Mouse (Mus musculus) frontal cortex, postnatal 14 days (tissue): ENCODE measurements around the gene Exog.

Experiments
- DNase-seq, 2 experiments: peaks; one replicate each; pipeline ENCODE4 v3.0.0; 2022; ENCODE audit warnings: low spot score in 2 of 2

Exog gene

DNA sequence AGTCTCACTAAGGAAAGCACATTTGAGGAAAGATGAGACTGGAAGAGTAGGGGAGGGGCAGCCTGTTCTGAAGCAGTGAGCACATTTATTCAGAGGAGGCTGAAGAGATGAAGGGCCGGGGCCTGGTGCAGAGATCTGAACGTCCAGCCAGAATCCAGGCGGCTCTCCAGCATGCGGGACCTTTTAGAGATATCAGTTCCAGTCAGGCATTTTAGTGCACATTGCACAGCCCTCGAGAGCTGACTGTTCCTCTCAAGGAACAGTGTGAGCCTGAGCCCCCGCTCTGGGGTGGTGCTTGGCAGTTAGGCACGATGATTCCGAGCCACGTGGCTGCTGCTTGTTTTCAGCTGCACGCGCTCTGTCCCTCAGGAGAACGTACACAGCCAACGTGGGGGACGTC is 12.4 kb downstream of the Exog start:
- no peak for DNase-seq

DNA sequence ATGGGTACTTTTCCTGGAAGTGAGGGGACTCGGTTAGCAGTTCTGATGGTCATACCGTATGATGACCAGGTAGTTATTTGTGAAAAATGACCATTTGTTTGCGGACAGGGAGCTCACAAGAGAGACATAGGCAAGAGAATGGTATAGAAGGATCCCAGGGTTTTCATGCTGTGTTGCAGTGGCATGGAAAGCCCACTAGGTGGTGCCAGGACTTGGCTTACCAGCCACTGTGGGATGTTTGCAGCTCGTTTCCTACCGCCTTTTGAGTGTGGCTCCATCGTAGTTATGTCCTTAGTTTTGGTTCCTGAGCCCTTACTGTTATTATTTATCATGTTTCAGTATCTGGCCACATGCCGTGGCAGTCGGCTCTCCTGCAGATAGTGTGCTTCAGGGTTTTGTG is 15.7 kb downstream of the Exog start:
- DNase-seq = peak; percentile 41 to 81

DNA sequence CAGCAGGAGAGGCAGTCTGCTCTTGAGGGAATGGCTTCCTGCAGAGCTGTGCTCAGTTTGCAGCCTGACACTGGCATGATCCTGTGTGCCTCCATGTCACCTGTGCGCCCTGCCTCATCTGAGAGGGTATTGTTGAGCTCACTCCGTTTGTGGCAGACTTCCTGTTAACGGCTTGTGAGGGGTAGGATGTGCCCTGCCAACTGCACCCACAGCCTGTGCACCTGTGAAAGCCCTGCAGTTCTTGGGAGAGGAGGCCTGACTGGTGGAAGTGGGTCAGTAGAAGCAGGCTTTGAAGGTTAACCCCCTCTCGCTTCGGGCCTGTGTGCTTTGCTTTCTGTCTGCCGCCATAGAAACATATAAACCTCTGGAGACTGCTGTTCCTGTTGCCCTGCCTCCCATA is 20.3 kb downstream of the Exog start:
- DNase-seq = no peak

DNA sequence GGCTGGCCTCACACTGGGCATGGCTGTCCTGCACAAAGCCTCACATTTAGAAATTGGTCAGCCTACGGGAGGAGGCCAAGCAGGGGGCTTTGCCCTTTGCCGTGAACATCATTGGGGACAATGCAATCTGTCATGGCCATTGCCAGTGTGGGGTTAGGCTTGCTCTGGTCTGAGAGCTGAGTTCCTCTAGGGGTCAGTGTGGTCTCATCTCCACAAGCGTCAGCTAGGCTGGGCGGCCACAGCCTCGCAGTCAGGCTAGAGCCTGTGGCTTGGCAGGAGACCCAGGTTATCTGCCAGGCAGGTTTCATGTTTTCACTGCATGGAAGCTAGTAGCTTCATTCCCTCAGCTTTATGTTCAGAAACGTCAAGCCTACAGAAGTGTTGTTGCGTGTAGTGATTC is 20.9 kb downstream of the Exog start:
- peak in 1 of 2 experiments; percentile 19 for DNase-seq

DNA sequence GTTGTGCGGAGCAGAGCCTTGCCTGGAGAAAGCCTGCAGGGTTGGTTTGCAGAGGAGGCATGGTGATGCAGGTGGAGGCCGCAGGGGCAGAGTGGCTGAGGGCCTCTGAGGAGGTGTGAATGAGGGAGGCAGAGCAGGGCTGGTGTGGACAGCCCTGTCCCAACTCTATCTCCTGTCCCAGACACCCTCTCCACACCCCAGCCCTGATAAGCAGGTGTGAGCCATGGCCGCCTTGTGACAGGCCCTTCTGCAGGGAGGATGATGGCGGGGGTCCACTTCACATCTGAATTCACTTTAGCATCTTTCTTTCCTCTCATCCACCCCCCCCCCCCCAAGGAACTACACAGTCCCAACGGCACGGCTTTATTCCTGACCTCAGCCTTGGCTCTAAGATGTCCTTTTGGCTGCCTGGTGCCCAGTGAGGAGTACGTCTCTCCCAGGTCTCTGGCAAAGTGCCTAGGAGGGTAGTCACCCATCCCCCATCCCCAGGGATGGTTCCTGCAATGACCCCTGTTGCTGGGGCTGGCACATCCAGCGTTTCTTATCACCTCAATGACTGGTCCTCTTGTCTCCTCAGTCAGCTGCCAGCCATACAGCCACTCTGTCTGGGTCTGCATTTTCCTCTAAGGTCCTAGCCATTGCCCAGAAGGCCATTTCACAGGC is 25.1 kb downstream of the Exog start:
- DNase-seq = no peak

DNA sequence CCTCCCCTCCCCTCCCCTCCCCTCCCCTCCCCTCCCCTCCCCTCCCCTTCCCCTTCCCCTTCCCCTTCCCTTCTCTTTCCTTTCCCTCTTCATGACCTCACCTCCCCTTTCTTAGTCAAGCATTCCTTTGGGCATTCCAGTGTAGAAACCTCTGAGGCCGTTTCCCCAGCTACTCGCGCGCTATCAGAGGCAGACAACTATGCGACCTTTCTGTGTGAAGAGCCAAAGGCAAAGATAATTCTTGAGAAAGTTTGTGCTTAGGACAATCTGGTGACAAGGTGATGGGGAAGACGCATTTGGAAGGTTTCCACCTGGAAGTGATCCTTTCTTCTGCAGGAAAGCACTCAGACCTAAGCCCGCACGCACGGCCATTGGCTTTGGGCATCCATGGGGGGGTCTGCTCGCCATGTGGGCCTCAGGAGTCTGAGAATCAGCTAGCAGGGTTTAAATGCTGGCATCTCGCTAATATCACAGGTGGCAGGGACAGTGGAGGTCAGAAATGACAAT is 27.7 kb downstream of the Exog start:
- no peak for DNase-seq

DNA sequence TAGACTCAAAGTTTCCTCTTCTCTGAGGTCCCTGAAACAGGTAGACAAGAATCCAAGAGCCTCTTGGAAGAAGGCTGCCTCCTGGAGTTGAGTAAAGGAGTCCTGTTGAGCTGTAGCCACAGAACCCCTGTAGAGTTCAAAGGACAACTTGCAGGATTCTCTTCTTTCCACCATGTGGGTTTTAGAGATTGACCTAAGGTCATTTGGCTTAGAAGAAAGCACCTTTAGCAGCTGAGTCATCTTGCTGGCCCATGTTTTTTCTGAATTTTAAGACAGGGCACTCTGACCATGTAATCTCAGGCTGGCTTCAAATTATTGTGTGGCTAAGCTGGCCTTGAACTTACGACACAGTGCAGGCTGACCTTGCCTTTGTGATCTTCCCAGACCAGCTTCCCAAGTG is 28.3 kb downstream of the Exog start:
- no peak for DNase-seq

DNA sequence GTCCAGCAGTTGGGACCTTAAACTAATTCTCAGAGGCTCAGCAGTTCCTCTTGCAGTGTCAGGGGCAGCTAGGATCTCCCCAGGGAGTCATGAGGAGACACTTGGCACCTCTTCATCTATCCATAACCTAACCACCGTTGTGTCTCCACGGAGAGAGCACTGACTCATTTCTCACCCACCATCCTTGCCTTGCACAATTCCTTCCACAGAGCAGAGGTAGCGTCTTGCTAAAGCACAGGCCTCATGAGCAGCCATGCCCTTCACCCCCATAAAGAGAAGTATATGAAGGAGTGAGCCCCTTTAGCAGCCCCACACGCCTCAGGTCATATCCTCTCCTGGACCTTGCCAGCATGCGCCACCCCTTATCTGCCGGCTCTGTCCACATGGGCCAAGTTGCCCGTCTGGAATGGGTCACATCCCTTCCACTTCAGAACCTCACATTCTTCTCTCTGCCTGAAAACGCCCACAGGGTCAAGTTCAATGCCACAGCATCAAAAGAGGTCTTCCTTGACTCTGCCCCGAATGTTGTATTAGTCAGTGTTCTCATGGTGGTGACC is 28.9 kb downstream of the Exog start:
- DNase-seq = no peak

DNA sequence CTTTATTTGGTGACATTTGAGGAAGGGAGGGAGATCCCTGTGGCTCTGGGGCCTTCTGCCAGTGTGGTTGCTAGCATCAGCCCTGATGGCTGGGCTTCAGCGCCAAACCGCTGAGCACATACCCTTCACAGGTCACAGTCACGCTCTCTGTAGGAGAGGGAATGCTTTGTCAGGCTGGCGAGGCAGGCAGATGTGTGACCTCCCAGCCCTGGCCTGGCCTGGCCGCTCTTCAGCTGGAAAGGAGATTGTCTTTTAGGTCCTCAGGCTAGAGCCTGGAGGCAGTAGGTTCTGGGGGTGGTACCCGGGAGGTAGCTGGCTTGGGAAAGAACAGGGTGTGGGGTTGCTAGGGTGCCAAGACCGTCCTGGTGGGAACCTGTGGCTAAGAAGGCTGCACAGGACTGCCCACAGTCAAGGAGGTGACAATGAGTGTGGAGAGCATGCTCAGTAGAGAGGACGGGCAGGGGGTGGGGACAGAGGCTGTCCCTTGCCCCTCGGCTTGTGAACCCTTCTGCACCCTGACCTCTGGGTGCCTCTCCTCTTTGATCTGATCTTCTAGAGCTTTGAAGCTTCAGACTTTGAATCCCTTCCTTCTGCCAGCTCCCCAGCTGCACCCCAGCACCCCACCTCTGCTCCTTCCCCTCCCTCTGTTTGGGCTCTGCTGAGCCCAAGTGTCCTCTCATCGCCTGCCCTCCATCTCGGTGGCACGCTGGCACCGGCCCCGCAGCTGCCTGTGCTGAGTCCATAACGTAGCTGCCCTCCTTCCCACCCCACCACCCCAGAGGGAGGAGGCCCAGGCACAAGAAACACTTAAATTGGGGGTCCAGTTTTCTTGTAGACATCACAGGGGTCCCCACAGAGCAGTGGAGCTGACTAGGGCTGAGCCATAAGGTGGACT is 30.2 kb downstream of the Exog start:
- DNase-seq = no peak

DNA sequence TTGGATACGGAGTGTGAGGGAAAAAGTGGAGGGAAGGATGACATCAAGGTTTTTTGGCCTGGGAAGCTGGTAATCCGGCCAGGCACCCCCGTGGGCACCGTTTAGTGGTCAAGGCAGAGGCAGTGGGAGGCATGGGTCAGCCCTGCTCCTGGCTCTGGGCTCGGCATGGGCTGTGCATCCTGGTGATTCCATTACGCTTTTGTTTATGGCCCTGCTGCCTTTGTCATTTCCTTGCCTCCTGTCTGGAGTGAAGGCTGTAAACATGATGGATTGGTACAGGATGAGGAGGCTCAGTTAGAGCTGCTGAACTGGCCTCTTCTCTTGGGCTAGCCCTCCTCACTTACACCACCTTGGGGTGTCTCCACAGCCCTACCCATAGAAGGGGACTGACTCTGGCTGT is 33.0 kb downstream of the Exog start:
- DNase-seq = no peak

DNA sequence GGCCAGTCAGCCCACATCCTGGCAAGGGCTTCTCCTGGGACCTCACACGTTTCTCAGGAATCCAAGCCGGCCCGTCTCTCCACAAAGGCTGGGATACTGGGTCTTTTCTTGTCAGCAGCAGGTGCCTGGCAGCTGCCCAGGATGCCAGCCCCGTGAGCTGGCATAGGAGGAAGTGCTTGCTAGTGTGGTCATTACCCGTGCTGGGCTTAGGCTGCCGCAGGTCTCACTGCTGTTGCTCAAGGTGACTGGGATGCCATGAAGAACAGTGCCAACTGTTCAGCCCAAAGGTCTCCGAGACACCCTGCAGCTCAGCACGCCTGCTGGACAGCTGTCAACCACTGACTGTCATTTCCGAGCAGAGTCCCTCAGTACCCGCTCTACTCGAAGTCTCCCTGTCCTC is 33.6 kb downstream of the Exog start:
- no peak for DNase-seq

DNA sequence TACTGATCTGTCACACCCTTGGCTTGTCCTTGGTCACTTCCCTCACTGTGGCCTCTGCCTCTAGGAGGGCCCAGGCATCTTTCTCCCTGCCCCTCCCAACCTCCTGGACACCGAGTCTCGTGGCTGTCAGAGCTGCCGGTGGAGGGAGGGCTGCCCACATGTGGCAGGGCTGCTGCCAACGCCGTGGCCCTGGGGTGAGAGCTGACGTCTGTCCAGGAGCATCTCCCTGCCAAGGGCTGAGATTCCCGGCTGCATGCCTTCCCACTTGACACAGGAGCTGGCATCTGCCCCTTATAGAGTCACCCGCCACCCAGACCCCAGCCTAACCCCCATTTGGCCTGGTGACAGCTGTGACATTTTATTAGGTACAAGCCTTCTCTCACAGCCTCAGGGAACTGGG is 34.6 kb downstream of the Exog start:
- no peak for DNase-seq

DNA sequence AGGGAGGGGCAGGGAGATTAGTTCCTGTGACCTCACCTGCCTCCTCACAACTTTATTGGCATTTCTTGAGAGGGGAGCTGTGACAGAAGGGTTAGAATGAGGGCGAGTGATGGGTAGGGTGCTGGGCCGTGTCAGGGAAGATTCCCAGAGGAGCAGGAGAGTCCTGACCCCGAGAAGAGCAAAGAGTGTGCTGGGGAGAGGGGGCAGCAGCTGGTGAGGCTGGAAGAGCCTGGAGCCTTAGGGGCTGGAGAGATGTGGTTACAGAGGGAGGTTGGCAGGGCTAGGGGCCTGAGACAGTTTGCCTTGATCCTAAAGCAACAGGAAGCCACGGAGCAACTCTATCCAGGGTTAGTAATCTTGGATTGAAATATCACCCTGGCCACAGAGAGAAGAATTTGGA is 36.9 kb downstream of the Exog start:
- DNase-seq = no peak

DNA sequence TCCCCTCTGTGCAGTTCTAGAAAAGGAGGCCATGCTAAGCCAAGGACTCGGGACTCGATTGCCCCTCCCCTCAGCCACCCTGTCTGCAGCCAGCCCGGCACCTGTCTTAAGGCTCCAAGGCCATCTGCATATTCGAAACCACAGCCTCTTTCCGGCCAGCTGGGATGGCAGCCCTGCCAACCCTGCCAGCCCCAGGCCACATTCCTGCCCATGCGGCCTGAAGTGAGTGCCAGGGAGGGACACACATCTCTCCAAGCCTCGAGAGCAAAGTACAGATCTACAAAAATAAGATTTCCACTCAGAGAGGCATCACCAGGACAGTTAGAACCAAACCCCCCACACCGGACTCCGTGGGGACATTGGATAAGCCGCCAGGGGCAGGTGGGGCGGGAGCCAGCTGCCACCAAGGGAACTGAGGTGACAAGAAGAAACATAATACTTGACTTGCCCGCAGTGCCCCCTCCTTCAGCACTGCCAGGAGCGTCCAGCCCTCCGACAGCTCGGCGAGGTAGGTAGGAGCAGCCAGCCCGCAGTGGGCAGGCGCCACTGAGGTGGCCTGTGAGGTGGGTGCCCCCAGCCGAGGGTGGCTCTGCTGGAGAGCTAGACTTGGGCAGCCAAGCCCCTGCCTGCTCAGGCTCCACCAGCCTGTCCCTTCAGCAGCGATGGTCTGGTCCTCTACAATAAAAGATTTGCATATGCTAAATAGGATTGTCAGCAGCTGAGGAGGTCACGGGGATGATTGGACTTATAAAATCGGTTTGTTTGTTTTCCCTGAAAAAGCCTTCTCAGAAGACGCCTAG is 39.0 kb downstream of the Exog start:
- no peak for DNase-seq

DNA sequence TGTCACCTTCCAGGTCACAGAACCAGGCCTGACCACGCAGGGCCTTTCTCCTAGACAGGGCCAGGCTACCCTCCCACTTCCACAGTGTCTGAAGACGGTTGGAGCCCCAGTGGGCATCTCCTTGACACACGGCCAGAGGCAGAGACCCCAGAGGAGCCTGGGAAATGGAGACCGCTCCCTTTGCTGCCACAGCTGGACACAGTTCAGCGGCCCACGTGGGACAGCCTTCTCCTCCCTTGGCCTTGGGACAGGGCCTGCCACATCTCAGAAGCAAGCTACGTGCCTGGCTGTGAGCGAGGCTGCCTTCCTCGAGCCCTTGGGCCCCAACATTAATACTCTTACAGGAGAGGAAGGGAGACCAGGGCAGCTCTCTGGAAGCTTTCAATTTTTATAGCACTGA is 39.7 kb downstream of the Exog start:
- DNase-seq = no peak

DNA sequence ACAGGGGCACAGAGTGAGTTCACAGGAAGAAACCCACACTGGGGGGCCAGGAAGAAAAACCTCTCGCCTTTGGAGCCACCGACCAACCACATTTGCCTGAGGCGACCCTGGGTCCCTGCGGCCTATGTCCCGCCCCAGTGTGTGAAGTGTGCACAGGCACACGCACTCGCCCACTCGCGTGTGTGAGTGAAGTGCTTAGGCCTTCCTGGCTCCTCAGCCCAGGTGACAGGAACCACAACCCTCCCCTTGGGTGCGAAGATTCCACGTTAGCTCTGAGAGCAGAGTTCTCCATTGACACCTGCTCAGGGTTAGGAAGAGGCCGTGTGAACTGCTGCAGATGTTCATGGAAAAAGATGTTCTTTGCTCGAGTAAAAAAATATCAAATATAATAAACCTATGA is 40.1 kb downstream of the Exog start:
- DNase-seq = no peak

DNA sequence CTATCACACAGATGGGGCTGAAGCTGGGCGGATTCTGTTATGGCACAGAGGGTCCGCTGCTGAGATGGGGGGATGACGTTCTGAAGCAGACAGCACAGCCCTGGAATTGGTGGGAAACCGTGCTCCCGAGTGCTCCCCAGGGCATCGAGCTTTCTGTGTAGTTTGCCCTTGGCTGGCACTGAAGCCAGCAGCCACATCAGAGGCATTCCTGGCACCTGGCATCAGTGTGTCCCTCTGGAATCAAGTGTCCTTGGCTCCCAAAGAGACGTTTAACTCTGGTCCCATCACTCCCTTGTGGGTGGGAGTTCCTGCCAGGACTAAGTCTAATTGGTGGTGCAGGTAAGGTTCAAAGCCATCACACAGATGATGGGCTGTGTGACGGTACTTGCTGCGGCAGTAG is 51.6 kb downstream of the Exog start:
- DNase-seq = no peak

DNA sequence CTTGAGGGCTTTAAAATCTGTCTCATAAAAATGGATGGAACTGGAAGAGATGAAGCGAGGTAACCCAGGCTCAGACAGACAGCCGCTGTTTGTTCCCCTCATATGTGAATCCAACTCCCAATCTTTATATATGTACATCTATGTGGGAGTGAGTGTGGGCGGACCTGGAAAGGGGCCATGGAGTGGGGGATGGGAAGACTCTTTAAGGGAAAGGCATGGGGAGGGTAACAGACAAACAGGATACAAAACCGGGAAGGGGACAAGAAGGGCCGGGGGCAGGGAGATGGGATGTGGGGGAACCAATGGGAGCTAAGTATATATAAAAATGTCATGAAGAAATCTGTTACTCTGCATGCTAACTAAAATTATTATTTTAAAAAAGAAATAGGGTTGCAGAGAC is 52.2 kb downstream of the Exog start:
- DNase-seq = peak; percentile 35 to 36

DNA sequence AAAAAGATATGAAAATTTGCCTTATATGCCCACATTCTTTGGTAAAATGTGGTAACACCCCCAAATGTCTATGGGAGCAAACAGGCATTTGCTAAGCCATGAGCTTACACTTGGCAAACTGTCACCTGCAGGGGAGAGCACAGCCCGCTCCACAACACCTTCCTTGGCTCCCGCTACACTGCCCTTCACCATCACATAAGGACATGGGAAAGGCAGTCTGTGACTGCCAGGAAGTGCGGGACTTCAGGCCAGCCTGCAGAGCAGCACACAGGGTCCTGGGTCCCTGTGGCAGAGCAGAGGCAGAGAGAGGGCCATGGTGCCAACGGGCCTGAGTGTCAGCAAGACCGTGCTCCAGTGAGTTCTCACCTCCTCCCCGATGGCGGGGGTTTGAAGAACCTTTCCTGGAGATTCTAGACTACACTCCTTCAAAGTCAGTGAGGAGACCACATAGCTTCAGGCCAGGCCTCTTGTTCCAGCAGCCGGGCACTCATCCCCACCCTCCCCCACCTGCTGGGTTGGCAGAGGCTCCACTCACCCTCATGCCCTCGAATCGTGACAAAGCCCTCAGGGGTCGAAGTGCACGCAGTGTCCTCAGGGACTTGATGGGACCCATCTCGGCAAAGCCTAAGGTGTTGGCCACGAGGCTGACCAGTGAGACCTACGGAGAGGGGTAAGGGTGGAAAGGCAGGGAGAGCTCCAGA is 53.0 kb downstream of the Exog start:
- no peak for DNase-seq

DNA sequence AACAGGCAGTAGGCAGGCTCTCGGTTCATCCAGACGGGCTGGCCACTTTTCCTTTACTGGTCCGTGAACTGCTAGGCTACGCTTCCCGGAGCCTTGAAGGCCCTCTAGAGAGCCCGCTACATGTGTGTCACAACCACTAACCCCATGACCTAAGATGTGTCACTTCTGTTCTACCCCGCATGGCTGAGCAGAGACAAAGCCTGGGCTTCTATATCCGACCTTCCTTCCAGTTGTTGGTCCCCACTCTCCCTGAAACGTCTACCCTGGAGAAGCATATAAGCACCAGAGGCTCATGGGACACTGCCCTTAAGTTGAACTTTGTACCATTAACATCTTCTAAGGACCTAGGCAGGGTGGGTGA is 53.5 kb downstream of the Exog start:
- no peak for DNase-seq

DNA sequence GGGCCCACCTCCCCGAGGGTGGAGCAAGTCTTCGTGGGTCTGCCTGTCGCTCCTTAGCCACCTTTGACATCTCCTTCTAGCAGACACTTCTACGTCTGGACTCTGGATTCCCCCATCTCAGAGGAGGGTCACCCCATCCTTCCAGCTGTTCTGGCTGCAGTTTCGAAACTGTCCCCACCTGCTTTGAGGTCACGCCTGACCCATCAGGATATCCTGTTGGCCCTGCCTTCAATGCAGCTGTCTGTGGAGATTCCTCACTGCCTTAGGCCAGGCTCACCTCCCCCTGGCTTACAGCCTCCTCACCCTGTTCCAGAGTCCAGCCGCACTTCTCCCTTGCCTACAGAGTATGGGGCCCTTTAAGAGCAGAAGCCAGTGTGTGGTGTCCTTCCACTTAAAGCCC is 54.1 kb downstream of the Exog start:
- no peak for DNase-seq

DNA sequence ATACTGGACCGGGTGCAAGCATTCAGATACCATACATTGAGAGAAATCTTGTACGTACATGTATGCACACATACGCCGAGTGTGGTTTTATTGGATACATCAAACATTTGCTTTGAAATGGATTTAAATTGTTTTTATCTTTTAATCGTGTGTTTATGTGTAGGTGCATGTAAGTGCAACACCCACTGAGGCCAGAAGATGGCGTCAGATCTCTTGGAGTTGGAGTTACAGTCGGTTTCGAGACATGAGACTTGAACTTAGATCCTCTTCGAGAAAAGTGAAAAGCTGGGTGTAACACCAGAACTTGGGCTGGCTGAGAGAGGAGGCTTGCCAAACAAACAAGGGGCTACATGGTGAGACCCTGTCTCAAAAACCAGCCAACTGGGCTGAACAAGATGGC is 58.9 kb downstream of the Exog start:
- no peak for DNase-seq
